In the genomic region with DNA sequence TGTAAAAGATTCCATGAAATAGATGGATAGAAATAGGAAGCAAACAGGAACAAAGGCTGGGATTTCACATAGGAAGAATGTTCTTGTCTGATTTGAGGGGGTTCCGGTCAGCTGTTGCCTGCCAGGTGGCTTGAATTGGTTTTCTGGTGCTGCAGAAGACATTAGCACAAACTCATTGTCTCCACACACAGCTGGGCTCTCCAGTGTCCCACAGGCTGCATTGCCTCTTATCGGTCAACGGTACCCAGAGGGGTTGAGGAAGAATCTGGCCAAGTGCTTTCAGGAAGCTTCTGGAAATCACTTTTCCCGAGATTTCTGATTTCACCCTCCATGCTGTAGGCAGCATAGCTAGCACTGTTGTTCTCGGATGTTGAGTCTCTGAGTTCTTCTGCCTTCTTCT, we compare ENCODE assay signal across 23 mouse cellular contexts. TPM values are rescaled to one million over a fixed set of nuclear protein-coding genes. Genes with fewer than 3 reads are reported as not detected.
"Had no signal": no experiment of that assay in that cellular context is flagged by ENCODE, and none has a peak within 500 bp of the region (broad histone marks: within the 10 kb centered on the region; RNA-seq: fewer than 3 reads in every experiment).

No protein-coding gene starts in this region.

- H3K4me2 ChIP-seq: limb, embryonic 15.5 days; lung, embryonic 14.5 days; neural tube, embryonic 13.5 days had no signal

- H3K27ac ChIP-seq: kidney, postnatal 0 days; limb, embryonic 15.5 days; liver, embryonic 12.5 days; midbrain, embryonic 10.5 days; neural tube, embryonic 13.5 days had no signal

- H3K9ac ChIP-seq: limb, embryonic 15.5 days; liver, embryonic 12.5 days; lung, embryonic 14.5 days; neural tube, embryonic 13.5 days had no signal

- H3K4me1 ChIP-seq: limb, embryonic 15.5 days; midbrain, embryonic 10.5 days; neural tube, embryonic 13.5 days had no signal

- H3K36me3 ChIP-seq: limb, embryonic 15.5 days; liver, embryonic 12.5 days; midbrain, embryonic 10.5 days; neural tube, embryonic 13.5 days had no signal

- DNase-seq: kidney, postnatal 36 days; layer of hippocampus, adult 9-11 months; layer of hippocampus, postnatal 36 days; lung, embryonic 14.5 days; lung, postnatal 10 days; lung, postnatal 4 days; midbrain, embryonic 14.5 days; retina, postnatal 1 day; thymus, postnatal 36 days had no signal

- H3K27me3 ChIP-seq: limb, embryonic 15.5 days; liver, embryonic 12.5 days; neural tube, embryonic 13.5 days had no signal

- H3K4me3 ChIP-seq: limb, embryonic 15.5 days; liver, embryonic 12.5 days; midbrain, embryonic 10.5 days; neural tube, embryonic 13.5 days had no signal

- H3K9me3 ChIP-seq: limb, embryonic 15.5 days; liver, embryonic 12.5 days; midbrain, embryonic 10.5 days; neural tube, embryonic 13.5 days had no signal

RNA-seq across cellular contexts. Expression of gene Zdhhc11, which starts 27.6 kb away (rescaled TPM):
- total RNA-seq: layer of hippocampus, adult 18-20 months; layer of hippocampus, postnatal 36 days; left cerebral cortex, adult 8-10 months; left cerebral cortex, postnatal 25 days; megakaryocyte, adult 5-6 weeks had no signal
- polyA plus RNA-seq: kidney, postnatal 0 days; limb, embryonic 11.5 days; limb, embryonic 15.5 days; liver, embryonic 12.5 days; liver, embryonic 16.5 days; lung, embryonic 14.5 days; midbrain, embryonic 10.5 days; midbrain, embryonic 14.5 days; neural tube, embryonic 13.5 days; small intestine, adult 2 months; stomach, embryonic 16.5 days; thymus, postnatal 0 days had no signal
